Mouse (Mus musculus) embryonic fibroblast, embryonic 13.5 days (primary cell): ENCODE measurements at regions not wholly inside any gene's neighbourhood (a gene's known extent, or its start where the extent isn't known, plus 50 kb on each side); places are given as distances from the start of the nearest gene placed in this dataset.

Experiments
- H3K27ac ChIP-seq: 2 replicates; pipeline ENCODE4 v1.5.1; 2012; ENCODE audit warnings: low read length, control low read depth, inconsistent platforms; ENCODE audit not compliant: insufficient read depth
- H3K4me1 ChIP-seq: 2 replicates; pipeline ENCODE4 v1.6.1; 2011; ENCODE audit warnings: low read length; ENCODE audit not compliant: control insufficient read depth, insufficient read depth
- H3K4me3 ChIP-seq: 2 replicates; pipeline ENCODE4 v1.5.1; 2011; ENCODE audit warnings: mild to moderate bottlenecking, control low read depth, low read length; ENCODE audit not compliant: insufficient read depth
- CTCF ChIP-seq: IDR thresholded peaks from 2 replicates; pipeline ENCODE4 v1.5.1; 2011; ENCODE audit warnings: mild to moderate bottlenecking, control low read depth, low read length, moderate library complexity, borderline replicate concordance; ENCODE audit not compliant: insufficient read depth
- POLR2A ChIP-seq: IDR thresholded peaks from 2 replicates; pipeline ENCODE4 v1.6.1; 2011; ENCODE audit warnings: low read depth, mild to moderate bottlenecking, control low read depth, low read length, moderate library complexity

DNA sequence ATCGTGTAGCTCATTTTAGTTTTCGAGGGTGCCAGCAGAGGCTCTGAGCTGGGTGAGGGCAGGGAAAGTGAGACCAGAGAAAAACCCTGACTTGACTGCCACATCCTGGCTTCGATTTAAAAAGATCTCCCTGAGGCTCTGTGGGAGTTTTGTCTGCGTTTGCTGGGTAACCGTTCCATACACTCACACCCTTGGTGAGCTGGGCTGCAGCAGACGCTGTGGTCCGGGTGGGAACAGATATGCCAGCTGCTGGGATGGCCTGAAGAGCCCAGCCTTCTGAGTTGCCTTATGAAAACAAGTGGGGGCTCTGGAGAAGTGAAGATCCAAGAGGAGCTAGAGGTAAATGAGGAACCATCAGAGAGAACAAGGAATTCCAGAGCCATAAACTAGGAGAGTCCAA is 962.3 kb downstream of the 4930447A16Rik start:
- no peak overlapping the region for H3K4me3 ChIP-seq
- no peak for TF ChIP-seq POLR2A
- no peak for TF ChIP-seq CTCF
- no peak overlapping the region for H3K27ac ChIP-seq
- H3K4me1 ChIP-seq = peaks cover 9% of the 10 kb centered on the region; the same call in 1 of the 2 replicates

DNA sequence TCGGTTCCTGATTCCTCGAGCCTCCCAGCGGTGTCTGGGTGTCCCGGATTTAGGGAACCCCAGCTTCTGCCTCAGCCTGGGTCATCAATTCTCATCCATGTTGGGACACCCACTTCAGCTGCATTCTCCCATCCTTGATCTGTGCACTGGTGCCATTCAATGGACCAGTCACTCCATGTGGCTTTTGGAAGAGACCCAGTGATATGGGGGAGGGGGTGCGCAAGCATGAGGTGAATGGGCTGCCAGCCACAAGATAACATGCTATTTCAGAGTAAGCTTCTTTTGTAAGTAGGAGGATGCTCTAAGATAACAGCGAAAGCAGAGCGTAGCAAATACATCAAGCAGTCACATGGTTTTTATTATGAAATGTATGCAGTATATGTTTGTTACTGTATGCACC is 963.1 kb downstream of the 4930447A16Rik start:
- Histone ChIP-seq H3K4me1 (peaks cover 9% of the 10 kb centered on the region; the same call in 1 of the 2 replicates), H3K27ac (no peak overlapping the region), H3K4me3 (no peak overlapping the region)
- TF ChIP-seq CTCF (no peak), POLR2A (no peak)

DNA sequence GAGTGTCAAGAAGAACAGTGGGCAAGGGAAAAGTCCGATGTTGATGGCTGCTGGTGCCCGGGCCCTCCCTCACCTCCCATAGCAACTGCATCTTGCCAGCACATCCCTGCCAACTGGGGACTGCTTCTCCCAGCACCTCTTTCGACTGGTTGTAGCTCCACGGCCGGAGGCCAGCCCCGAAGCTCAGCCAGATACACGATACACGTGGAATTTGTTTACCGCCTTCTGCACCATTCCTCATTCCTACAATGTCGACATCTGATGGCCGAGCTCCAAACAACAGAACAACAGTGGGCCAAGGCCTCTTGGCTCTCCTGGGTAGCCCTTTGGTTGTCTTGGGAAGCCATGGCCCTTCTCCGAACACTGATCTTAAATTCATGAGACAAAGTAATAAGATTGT is 965.1 kb downstream of the 4930447A16Rik start:
- Histone ChIP-seq H3K27ac (no peak overlapping the region), H3K4me1 (no peaks in the 10 kb centered on the region; the same call in 1 of the 2 replicates), H3K4me3 (no peak overlapping the region)
- no peak for TF ChIP-seq POLR2A
- TF ChIP-seq CTCF = no peak

- no peak for TF ChIP-seq POLR2A
- Histone ChIP-seq H3K4me1 (no peaks in the 10 kb centered on the region; the same call in 1 of the 2 replicates), H3K4me3 (no peak overlapping the region), H3K27ac (no peak overlapping the region)
Measured at GRCm38 (mm10) chr15:38391420-38391819, 966.1 kb downstream of the 4930447A16Rik start.

DNA sequence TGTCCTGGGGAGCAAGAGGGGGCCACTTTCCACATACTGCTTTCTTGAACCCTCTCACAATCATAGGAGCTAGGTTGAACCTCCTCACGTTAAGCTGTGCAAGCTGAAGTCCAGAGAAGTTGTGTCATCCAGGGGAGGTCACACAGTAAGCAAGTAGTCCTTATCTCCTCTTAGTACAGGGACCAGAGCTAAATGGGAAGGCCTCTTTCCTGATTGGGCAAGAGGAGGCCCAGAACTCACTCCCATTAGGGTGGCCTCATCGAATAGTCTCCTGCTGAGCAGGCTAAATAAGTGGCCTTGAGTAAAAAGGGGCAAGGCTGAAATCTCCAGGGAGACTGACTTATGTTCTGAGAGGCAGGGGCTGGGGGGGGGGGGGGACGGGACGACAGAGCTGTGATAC is 966.5 kb downstream of the 4930447A16Rik start:
- Histone ChIP-seq H3K4me1 (no peaks in the 10 kb centered on the region; the same call in 1 of the 2 replicates), H3K4me3 (no peak overlapping the region), H3K27ac (no peak overlapping the region)
- no peak for TF ChIP-seq CTCF
- TF ChIP-seq POLR2A = no peak

DNA sequence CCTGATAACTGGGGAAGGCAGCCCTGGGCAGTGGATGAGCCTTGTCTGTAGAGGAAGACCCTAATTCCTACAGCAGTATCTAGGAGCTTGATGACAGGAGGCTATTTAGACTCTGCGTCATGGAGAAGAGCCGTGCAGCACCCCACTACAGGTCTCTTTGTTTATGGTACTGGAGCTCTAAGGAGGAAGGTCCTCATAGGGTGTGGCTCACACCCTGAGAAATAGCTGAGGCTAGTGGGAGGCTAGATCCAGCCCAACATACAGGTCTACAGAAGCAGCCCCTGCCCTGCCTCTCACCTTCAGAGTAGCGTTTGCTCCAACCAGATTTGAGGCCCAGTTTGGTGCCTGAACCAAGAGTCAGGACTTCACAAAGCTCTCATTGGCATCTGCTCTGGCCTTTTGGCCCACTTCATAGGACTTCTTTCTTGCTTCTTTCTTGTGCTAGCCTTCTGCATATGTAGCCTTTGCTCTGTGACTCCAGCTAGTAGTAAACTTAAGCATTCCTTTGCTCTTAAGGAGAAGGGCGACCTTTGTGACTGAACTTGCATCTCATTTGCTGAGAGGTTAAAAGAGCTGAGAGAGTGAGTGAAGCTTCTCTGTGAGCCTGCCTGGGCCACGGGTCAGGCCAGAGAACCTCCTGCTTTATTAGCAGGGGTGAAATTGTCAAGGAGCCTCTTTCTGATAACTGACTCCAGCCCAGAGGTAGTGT is 967.2 kb downstream of the 4930447A16Rik start:
- no peak overlapping the region for H3K27ac ChIP-seq
- TF ChIP-seq POLR2A (no peak), CTCF (no peak)
- no peak overlapping the region for H3K4me3 ChIP-seq
- no peaks in the 10 kb centered on the region; the same call in 1 of the 2 replicates for H3K4me1 ChIP-seq

- Histone ChIP-seq H3K27ac (no peak overlapping the region), H3K4me1 (no peaks in the 10 kb centered on the region), H3K4me3 (no peak overlapping the region)
- no peak for TF ChIP-seq CTCF
- TF ChIP-seq POLR2A = no peak
Measured at GRCm38 (mm10) chr15:38398852-38399251, 973.5 kb downstream of the 4930447A16Rik start.

DNA sequence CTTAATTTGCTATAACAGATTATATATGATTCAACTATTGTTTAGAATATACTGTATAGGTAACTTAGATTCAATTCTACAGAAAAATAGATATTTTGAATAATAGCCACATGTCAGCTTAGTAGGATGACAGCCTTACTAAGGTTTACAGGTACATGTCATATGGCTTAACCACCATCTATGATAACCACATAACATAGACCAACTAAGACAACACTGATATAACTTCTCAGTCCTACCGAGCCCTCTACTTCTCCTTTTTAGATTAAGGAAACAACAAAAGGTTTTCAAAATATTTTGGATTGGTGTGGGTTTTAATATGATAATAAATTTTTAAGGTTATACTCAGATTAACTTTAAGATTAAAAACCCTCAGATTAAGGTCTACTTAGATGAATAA is 977.4 kb downstream of the 4930447A16Rik start:
- no peak for TF ChIP-seq CTCF
- no peak for TF ChIP-seq POLR2A
- H3K4me1 ChIP-seq = peaks cover 6% of the 10 kb centered on the region
- H3K4me3 ChIP-seq = no peak overlapping the region
- H3K27ac ChIP-seq = no peak overlapping the region

- H3K4me3 ChIP-seq = no peak overlapping the region
- no peak for TF ChIP-seq CTCF
- TF ChIP-seq POLR2A = no peak
- no peak overlapping the region for H3K27ac ChIP-seq
- H3K4me1 ChIP-seq = peaks cover 6% of the 10 kb centered on the region
Measured at GRCm38 (mm10) chr15:38403760-38404375, 978.5 kb downstream of the 4930447A16Rik start.
